Mouse (Mus musculus): Measurements from ENCODE around the gene Cit. TPM values are rescaled to one million over a fixed set of nuclear protein-coding genes. Genes with fewer than 3 reads are reported as not detected.

Gene Cit
- total RNA-seq, 2 experiments from 2014 or later: 57.2 to 60.5 TPM

GRCm38 (mm10) chr5:116016542-116016941 is 171.5 kb downstream of the Cit start:
- Histone ChIP-seq H3K4me3 (no peak overlapping the region), H3K27ac (no peak overlapping the region)
- no peak for DNase-seq (ENCODE audit: low spot score in 2 of 2)
- no peak for TF ChIP-seq CTCF (conservative IDR thresholded peaks at IDR 0.05)

- Histone ChIP-seq H3K27ac (no peak overlapping the region), H3K4me3 (no peak overlapping the region)
- TF ChIP-seq CTCF (conservative IDR thresholded peaks at IDR 0.05): no peak
- DNase-seq (ENCODE audit: low spot score in 2 of 2): no peak
Observed at GRCm38 (mm10) chr5:116017391-116017790, 172.3 kb downstream of the Cit start.

- no peak for DNase-seq (ENCODE audit: low spot score in 2 of 2)
- no peak for TF ChIP-seq CTCF (conservative IDR thresholded peaks at IDR 0.05)
- no peak overlapping the region for H3K27ac ChIP-seq
- H3K4me3 ChIP-seq: no peak overlapping the region
Observed at GRCm38 (mm10) chr5:116018196-116018595, 173.1 kb downstream of the Cit start.

- Histone ChIP-seq H3K27ac (no peak overlapping the region), H3K4me3 (no peak overlapping the region)
- peak; percentile 40 for TF ChIP-seq CTCF (conservative IDR thresholded peaks at IDR 0.05)
- DNase-seq (ENCODE audit: low spot score in 2 of 2): no peak
Observed at GRCm38 (mm10) chr5:116018784-116019183, 173.7 kb downstream of the Cit start.

GRCm38 (mm10) chr5:116019371-116019770 is 174.3 kb downstream of the Cit start:
- no peak for DNase-seq (ENCODE audit: low spot score in 2 of 2)
- Histone ChIP-seq H3K4me3 (no peak overlapping the region), H3K27ac (no peak overlapping the region)
- no peak for TF ChIP-seq CTCF (conservative IDR thresholded peaks at IDR 0.05)

- Histone ChIP-seq H3K27ac (no peak overlapping the region), H3K4me3 (no peak overlapping the region)
- TF ChIP-seq CTCF (conservative IDR thresholded peaks at IDR 0.05): no peak
- DNase-seq (ENCODE audit: low spot score in 2 of 2): no peak
Observed at GRCm38 (mm10) chr5:116021552-116021951, 176.5 kb downstream of the Cit start.

- DNase-seq (ENCODE audit: low spot score in 2 of 2): no peak
- no peak overlapping the region for H3K27ac ChIP-seq
- no peak for TF ChIP-seq CTCF (conservative IDR thresholded peaks at IDR 0.05)
- H3K4me3 ChIP-seq: no peak overlapping the region
Observed at GRCm38 (mm10) chr5:116022131-116022530, 177.1 kb downstream of the Cit start.

GRCm38 (mm10) chr5:116022658-116023200 is 177.7 kb downstream of the Cit start:
- Histone ChIP-seq H3K4me3 (no peak overlapping the region; the same call in 1 of the 2 replicates), H3K27ac (0 out of 2 replicates have a peak overlapping the region, but pooled peaks have one; percentile 90)

GRCm38 (mm10) chr5:116023251-116023661 is 178.2 kb downstream of the Cit start:
- TF ChIP-seq CTCF (conservative IDR thresholded peaks at IDR 0.05): no peak
- H3K4me3 ChIP-seq: peak overlapping the region; percentile 61
- DNase-seq (ENCODE audit: low spot score in 2 of 2): peak; percentile 48 to 66
- H3K27ac ChIP-seq: peak overlapping the region; percentile 90

More at GRCm38 (mm10) chr5:116022658-116023200, 177.7 kb downstream of the Cit start:
- no peak for DNase-seq (ENCODE audit: low spot score in 2 of 2)
- TF ChIP-seq CTCF (conservative IDR thresholded peaks at IDR 0.05): no peak

GRCm38 (mm10) chr5:116023821-116024284 is 178.8 kb downstream of the Cit start:
- DNase-seq (ENCODE audit: low spot score in 2 of 2): peak in 1 of 2 experiments; percentile 42
- Histone ChIP-seq H3K4me3 (peak overlapping the region; percentile 61), H3K27ac (peak overlapping the region; percentile 90)
- no peak for TF ChIP-seq CTCF (conservative IDR thresholded peaks at IDR 0.05)

GRCm38 (mm10) chr5:116024327-116024739 is 179.3 kb downstream of the Cit start, which contains the start of gene Prkab1:
Prkab1 (minus strand) TSS chr5:116024508.
- Histone ChIP-seq H3K27ac (peak within 1 kb of the TSS; percentile 90), H3K4me3 (peak within 1 kb of the TSS; percentile 61)
- TF ChIP-seq CTCF (conservative IDR thresholded peaks at IDR 0.05): peak; percentile 76
- peak; percentile 91 to 93 for DNase-seq (ENCODE audit: low spot score in 2 of 2)

- H3K4me3 ChIP-seq: no peak overlapping the region
- DNase-seq (ENCODE audit: low spot score in 2 of 2): no peak
- TF ChIP-seq CTCF (conservative IDR thresholded peaks at IDR 0.05): no peak
- H3K27ac ChIP-seq: no peak overlapping the region
Observed at GRCm38 (mm10) chr5:116026107-116026506, 181.0 kb downstream of the Cit start.

- no peak for TF ChIP-seq CTCF (conservative IDR thresholded peaks at IDR 0.05)
- H3K27ac ChIP-seq: no peak overlapping the region
- no peak overlapping the region for H3K4me3 ChIP-seq
- DNase-seq (ENCODE audit: low spot score in 2 of 2): no peak
Observed at GRCm38 (mm10) chr5:116026561-116026960, 181.5 kb downstream of the Cit start.

- DNase-seq (ENCODE audit: low spot score in 2 of 2): no peak
- Histone ChIP-seq H3K27ac (no peak overlapping the region), H3K4me3 (no peak overlapping the region)
- TF ChIP-seq CTCF (conservative IDR thresholded peaks at IDR 0.05): no peak
Observed at GRCm38 (mm10) chr5:116029071-116029470, 184.0 kb downstream of the Cit start.
